Mouse (Mus musculus) intestine, embryonic 16.5 days (tissue): ENCODE data around the gene Aldoc. TPM values are rescaled to one million over a fixed set of nuclear protein-coding genes. Genes with fewer than 3 reads are reported as not detected.

Experiments
- ATAC-seq: fragments of 200-750 bp; cut with Nextera tagmentation; 2 replicates; pipeline ENCODE4 v1.8.0; 2017; ENCODE audit warnings: moderate TSS enrichment, moderate library complexity
- H3K27ac ChIP-seq: fragments of 300-500 bp; sonication (generic); 2 replicates; pipeline ENCODE4 v1.5.1; 2014; ENCODE audit warnings: mild to moderate bottlenecking, low read length
- H3K27me3 ChIP-seq: fragments of 300-500 bp; sonication (generic); replicated peaks from 2 replicates; pipeline ENCODE4 v1.6.1; 2014; ENCODE audit warnings: low read length, control low read depth, mixed read lengths; ENCODE audit not compliant: control insufficient read depth, insufficient read depth
- H3K36me3 ChIP-seq: fragments of 300-500 bp; sonication (generic); 2 replicates; pipeline ENCODE4 v1.6.1; 2014; ENCODE audit warnings: low read length, control low read depth; ENCODE audit not compliant: control insufficient read depth, insufficient read depth
- H3K4me1 ChIP-seq: fragments of 300-500 bp; sonication (generic); 2 replicates; pipeline ENCODE4 v1.6.1; 2014; ENCODE audit warnings: low read length, control low read depth, mixed read lengths; ENCODE audit not compliant: control insufficient read depth, insufficient read depth
- H3K4me2 ChIP-seq: fragments of 300-500 bp; sonication (generic); 2 replicates; pipeline ENCODE4 v1.6.1; 2014; ENCODE audit warnings: low read depth, low read length, control low read depth
- H3K4me3 ChIP-seq: fragments of 300-500 bp; sonication (generic); 2 replicates; pipeline ENCODE4 v1.5.1; 2014; ENCODE audit warnings: mild to moderate bottlenecking, low read length
- H3K9ac ChIP-seq: fragments of 300-500 bp; sonication (generic); 2 replicates; pipeline ENCODE4 v1.6.1; 2014; ENCODE audit warnings: low read depth, low read length
- H3K9me3 ChIP-seq: fragments of 300-500 bp; sonication (generic); 2 replicates; pipeline ENCODE4 v1.6.1; 2016; ENCODE audit warnings: low read length, control low read depth; ENCODE audit not compliant: control insufficient read depth
- WGBS: fragments of 180-500 bp; shearing (Covaris S2); extraction: QIAGEN DNeasy Blood & Tissue Kit; methylation state at CpG from one replicate; pipeline ENCODE4 v1.1.7; 2014; 5-methylcytosine and 5-hydroxymethylcytosine counted together
- polyA plus RNA-seq: library from polyadenylated mRNA; unstranded; fragments of >200 nt; fragmentation: Nextera tagmentation; extraction: Ambion mirVana; gene quantifications from 2 replicates; pipeline ENCODE4 v1.2.1, GENCODE M21; 2015

The Aldoc gene
- polyA plus RNA-seq, 1 experiment from 2014 or later: 34.0 TPM

DNA sequence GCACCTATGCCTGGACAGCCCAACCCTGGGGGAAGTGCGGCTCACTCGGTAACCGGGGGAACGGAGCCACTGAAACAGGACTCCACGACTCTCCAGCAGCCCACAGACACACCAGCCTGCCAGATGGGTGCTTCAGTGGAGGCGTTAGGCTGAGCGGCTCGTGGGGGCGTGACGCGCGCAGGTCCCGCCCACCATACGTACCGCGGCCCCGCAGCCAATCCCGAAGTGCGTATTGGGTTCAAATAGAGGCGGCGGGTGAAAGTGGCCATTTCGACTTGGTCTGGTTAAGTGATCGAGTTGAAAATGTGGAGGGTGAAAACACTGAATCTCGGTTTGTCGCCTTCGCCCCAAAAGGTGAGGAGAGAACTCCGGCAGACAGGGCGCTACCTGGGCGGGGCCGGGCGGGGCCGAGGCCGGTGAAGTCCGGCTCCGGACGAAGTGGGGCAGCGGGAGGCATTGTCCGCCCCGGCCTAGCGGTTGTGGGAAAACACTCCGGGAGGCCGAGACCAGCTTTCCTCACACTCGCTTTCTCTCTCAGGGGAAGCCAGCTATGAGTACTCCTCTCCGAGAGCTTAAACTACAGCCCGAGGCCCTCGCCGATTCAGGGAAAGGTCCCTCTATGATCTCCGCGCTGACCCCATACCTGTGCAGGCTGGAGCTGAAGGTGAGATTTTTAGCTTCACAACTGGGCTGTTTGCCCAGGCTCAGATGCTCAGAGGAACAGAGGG, 21.2 kb upstream of the Aldoc start, which contains the start of gene Spag5:
TSS of gene Spag5 (plus strand) at position 173 of the 728 bp plus-strand sequence.
- Histone ChIP-seq H3K27me3 (no peaks in the 10 kb centered on the region), H3K9ac (peak within 1 kb of the TSS; percentile 78), H3K9me3 (no peaks in the 10 kb centered on the region), H3K4me3 (peak within 1 kb of the TSS; percentile 83), H3K36me3 (peaks cover 2% of the 10 kb centered on the region; the same call in 1 of the 2 replicates), H3K27ac (peak within 1 kb of the TSS; percentile 60), H3K4me1 (no peaks in the 10 kb centered on the region), H3K4me2 (peak within 1 kb of the TSS; percentile 74)
- ATAC-seq: peak; percentile 100
- WGBS: under 1% methylated on average over 49 of the region's 49 CpGs

- no peak overlapping the region for H3K9ac ChIP-seq
- H3K4me1 ChIP-seq: no peaks in the 10 kb centered on the region
- no peaks in the 10 kb centered on the region for H3K9me3 ChIP-seq
- 88% methylated on average over 4 of the region's 4 CpGs for WGBS
- H3K27ac ChIP-seq: no peak overlapping the region
- H3K4me2 ChIP-seq: no peak overlapping the region
- H3K4me3 ChIP-seq: no peak overlapping the region
- H3K36me3 ChIP-seq: peaks cover 4% of the 10 kb centered on the region; the same call in 1 of the 2 replicates
- ATAC-seq: no peak
- no peaks in the 10 kb centered on the region for H3K27me3 ChIP-seq
Observed at GRCm38 (mm10) chr11:78305272-78305671, 17.5 kb upstream of the Aldoc start.

GRCm38 (mm10) chr11:78310861-78311511, 11.8 kb upstream of the Aldoc start:
- 91% methylated on average over 8 of the region's 8 CpGs for WGBS
- Histone ChIP-seq H3K27ac (no peak overlapping the region), H3K9ac (no peak overlapping the region), H3K4me1 (no peaks in the 10 kb centered on the region), H3K4me3 (no peak overlapping the region), H3K27me3 (no peaks in the 10 kb centered on the region), H3K9me3 (no peaks in the 10 kb centered on the region), H3K4me2 (no peak overlapping the region), H3K36me3 (peaks cover 10% of the 10 kb centered on the region; the same call in 1 of the 2 replicates)
- ATAC-seq: no peak

GRCm38 (mm10) chr11:78313662-78314061, 9.1 kb upstream of the Aldoc start:
- Histone ChIP-seq H3K4me1 (no peaks in the 10 kb centered on the region), H3K9me3 (no peaks in the 10 kb centered on the region), H3K27me3 (no peaks in the 10 kb centered on the region), H3K9ac (no peak overlapping the region), H3K4me2 (no peak overlapping the region), H3K4me3 (no peak overlapping the region), H3K27ac (no peak overlapping the region), H3K36me3 (0 out of 2 replicates have a peak, but pooled peaks cover 16% of the 10 kb centered on the region)
- WGBS: 99% methylated on average over 2 of the region's 2 CpGs
- ATAC-seq: no peak

DNA sequence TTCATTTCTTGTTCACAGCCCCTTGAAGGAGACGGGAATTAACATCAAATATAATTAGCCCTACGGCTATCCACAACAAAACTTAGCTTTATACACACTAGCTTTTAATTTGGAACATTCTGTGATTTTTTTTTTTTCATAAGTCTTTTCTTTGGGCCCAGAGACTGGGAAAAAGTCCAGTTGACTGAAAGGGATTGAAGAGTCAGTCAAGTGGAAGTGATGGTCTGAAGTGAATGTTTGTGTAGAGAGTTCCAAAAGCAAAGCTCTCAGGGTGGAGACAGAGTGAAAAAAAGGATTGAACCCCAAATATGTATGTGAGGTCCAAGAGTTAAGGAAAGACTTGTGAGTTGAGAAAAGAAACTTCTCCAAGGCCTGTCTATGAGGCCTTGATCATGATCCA, 4.4 kb upstream of the Aldoc start:
- Histone ChIP-seq H3K4me3 (no peak overlapping the region), H3K4me2 (no peak overlapping the region), H3K36me3 (peaks cover 18% of the 10 kb centered on the region; the same call in 1 of the 2 replicates), H3K4me1 (peaks cover 5% of the 10 kb centered on the region; the same call in 1 of the 2 replicates), H3K9me3 (no peaks in the 10 kb centered on the region), H3K9ac (no peak overlapping the region), H3K27me3 (no peaks in the 10 kb centered on the region), H3K27ac (no peak overlapping the region)
- WGBS: 89% methylated on average over 2 of the region's 2 CpGs
- no peak for ATAC-seq

GRCm38 (mm10) chr11:78322076-78322831, 514 bp upstream of the Aldoc start:
- peak overlapping the region; percentile 43; the same call in 1 of the 2 replicates for H3K4me2 ChIP-seq
- no peak; the same call in 1 of the 2 replicates for ATAC-seq
- H3K9me3 ChIP-seq: no peaks in the 10 kb centered on the region
- peak overlapping the region; percentile 68 for H3K27ac ChIP-seq
- H3K4me3 ChIP-seq: no peak overlapping the region
- H3K9ac ChIP-seq: no peak overlapping the region
- H3K4me1 ChIP-seq: peaks cover 8% of the 10 kb centered on the region; the same call in 1 of the 2 replicates
- peaks cover 7% of the 10 kb centered on the region; the same call in 1 of the 2 replicates for H3K36me3 ChIP-seq
- H3K27me3 ChIP-seq: no peaks in the 10 kb centered on the region
- 53% methylated on average over 2 of the region's 2 CpGs for WGBS

DNA sequence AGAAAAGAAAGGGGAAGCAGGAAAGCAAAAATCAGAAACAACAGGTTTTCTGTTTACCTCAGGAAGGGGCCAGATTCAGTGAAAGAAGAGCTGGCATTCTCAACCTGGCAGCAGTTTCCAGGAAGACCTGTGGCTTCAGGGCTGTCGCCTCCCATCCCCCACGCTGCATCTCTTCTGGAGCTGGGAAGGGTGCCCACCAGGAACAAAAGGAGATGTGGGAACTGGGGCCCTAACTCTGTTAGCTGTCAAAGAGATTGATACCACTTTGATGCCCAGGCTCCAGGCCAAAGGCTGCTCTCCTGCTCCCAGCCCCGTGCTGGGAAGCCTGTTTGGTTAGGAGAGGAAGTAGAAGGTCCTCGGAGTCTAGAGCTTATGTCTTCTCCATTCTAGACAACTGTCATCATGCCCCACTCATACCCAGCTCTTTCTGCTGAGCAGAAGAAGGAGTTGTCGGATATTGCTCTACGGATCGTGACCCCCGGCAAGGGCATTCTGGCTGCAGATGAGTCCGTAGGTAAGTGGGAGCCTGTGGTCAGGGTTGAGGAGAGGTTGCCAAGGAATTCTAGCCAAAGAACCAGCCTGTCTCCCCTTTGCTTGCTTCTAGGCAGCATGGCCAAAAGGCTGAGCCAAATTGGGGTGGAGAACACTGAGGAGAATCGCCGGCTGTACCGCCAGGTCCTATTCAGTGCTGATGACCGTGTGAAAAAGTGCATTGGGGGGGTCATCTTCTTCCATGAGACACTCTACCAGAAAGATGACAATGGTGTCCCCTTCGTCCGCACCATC, 1.4 kb downstream of the Aldoc start:
- no peak overlapping the region for H3K27ac ChIP-seq
- WGBS: 86% methylated on average over 15 of the region's 15 CpGs
- H3K4me1 ChIP-seq: peaks cover 11% of the 10 kb centered on the region
- ATAC-seq: no peak
- H3K4me2 ChIP-seq: no peak overlapping the region
- H3K36me3 ChIP-seq: no peaks in the 10 kb centered on the region
- no peak overlapping the region for H3K4me3 ChIP-seq
- H3K9me3 ChIP-seq: no peaks in the 10 kb centered on the region
- no peak overlapping the region for H3K9ac ChIP-seq
- H3K27me3 ChIP-seq: no peaks in the 10 kb centered on the region

DNA sequence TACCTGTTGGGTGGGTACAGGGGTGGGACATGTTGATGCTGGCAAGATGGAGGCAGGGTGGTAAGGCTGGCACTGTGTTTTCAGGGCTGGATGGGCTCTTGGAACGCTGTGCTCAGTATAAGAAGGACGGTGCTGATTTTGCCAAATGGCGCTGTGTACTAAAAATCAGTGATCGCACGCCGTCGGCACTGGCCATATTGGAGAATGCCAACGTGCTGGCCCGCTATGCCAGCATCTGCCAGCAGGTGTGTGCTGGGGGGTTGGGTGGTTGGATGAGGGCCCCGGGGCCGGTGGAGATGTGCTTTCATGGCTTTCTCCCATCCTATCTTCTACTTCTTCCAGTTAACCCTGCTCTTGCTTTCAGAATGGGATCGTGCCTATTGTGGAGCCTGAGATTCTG, 2.2 kb downstream of the Aldoc start:
- H3K4me3 ChIP-seq: no peak overlapping the region
- H3K36me3 ChIP-seq: no peaks in the 10 kb centered on the region
- H3K27ac ChIP-seq: no peak overlapping the region
- H3K9ac ChIP-seq: no peak overlapping the region
- H3K27me3 ChIP-seq: no peaks in the 10 kb centered on the region
- no peak for ATAC-seq
- H3K9me3 ChIP-seq: no peaks in the 10 kb centered on the region
- no peak overlapping the region for H3K4me2 ChIP-seq
- peaks cover 14% of the 10 kb centered on the region for H3K4me1 ChIP-seq
- 92% methylated on average over 12 of the region's 12 CpGs for WGBS
